Mouse (Mus musculus) left cerebral cortex, postnatal 25 days (tissue): ENCODE measurements around the gene Fgf9. TPM values are rescaled to one million over a fixed set of nuclear protein-coding genes. Genes with fewer than 3 reads are reported as not detected.

Experiments
- DNase-seq, 2 experiments: peaks; one replicate each; pipeline ENCODE4 v3.0.0; 2022; ENCODE audit warnings: low spot score in 2 of 2, mixed read lengths in 1 of 2
- intact Hi-C: fragments of 180-260 bp; cut with DNase I; formaldehyde crosslinking; loops from one replicate; pipeline ENCODE4 v1.15.1; 2025
- total RNA-seq, 2 experiments: library from RNA; stranded (reverse); gene quantifications; 2 replicates each; pipeline ENCODE4 v1.2.3; 2021

The Fgf9 gene
- total RNA-seq, 2 experiments from 2014 or later, result 25.8 to 26.1 TPM

- peak in 1 of 2 experiments; percentile 14 for DNase-seq
These were observed 83.4 kb downstream of the Fgf9 start for GRCm38 (mm10) chr14:58153470-58154416.

GRCm38 (mm10) chr14:58160624-58161023 is 90.3 kb downstream of the Fgf9 start:
- intact Hi-C loops, result no loop called here
- DNase-seq, result no peak

More at GRCm38 (mm10) chr14:58153470-58154416, 83.4 kb downstream of the Fgf9 start:
- intact Hi-C loops, result no loop called here

Other genes starting within 250 kb of the Fgf9 start
- gene Ska3, start 244.4 kb upstream of the Fgf9 start, total RNA-seq, result 1 to 10 TPM in 1 of 2 experiments, under 1 TPM in 1; 0.80 to 1.3 TPM
- 10 to 100 TPM; 67.6 to 69.8 TPM for gene Mrpl57, start 244.3 kb upstream of the Fgf9 start, total RNA-seq
- 10 to 100 TPM; 29.6 to 31.2 TPM for gene Zdhhc20, start 180.3 kb upstream of the Fgf9 start, total RNA-seq
- gene Micu2, start 71.3 kb upstream of the Fgf9 start, total RNA-seq, result 10 to 100 TPM; 22.3 to 29.0 TPM